Comparison of ENCODE assay signal across 19 mouse cellular contexts in genomic region chr2:166820844-166821243, GRCm38 (mm10). TPM values are rescaled to one million over a fixed set of nuclear protein-coding genes. Genes with fewer than 3 reads are reported as not detected.
DNase-seq lines count a peak whose midpoint lies in the region; ATAC-seq lines count a peak whose summit lies in the region.
"Had no signal": no experiment of that assay in that cellular context is flagged by ENCODE, and none has a peak within 500 bp of the region (broad histone marks: within the 10 kb centered on the region; RNA-seq: fewer than 3 reads in every experiment).

No protein-coding gene starts in this region.

- no peak overlapping the region for H3K9ac ChIP-seq in heart, embryonic 13.5 days
- no peak overlapping the region for H3K9ac ChIP-seq in heart, embryonic 11.5 days (ENCODE audit: low read depth, low read length)
- H3K9ac ChIP-seq in liver, embryonic 11.5 days (ENCODE audit: low read depth, low read length), result no peak overlapping the region
- H3K9ac ChIP-seq: forebrain, embryonic 15.5 days; heart, embryonic 15.5 days; hindbrain, embryonic 12.5 days; intestine, embryonic 15.5 days; liver, embryonic 15.5 days had no signal

- H3K27ac ChIP-seq in heart, embryonic 13.5 days (replicated peaks), result no peak overlapping the region
- H3K27ac ChIP-seq in heart, embryonic 11.5 days (ENCODE audit: low read depth, low read length), result no peak overlapping the region
- no peak overlapping the region for H3K27ac ChIP-seq in liver, embryonic 11.5 days (ENCODE audit: low read depth, low read length)
- H3K27ac ChIP-seq: forebrain, embryonic 15.5 days; heart, embryonic 15.5 days; hindbrain, embryonic 12.5 days; liver, embryonic 15.5 days had no signal

- no peaks in the 10 kb centered on the region for H3K27me3 ChIP-seq in heart, embryonic 13.5 days (replicated peaks)
- H3K27me3 ChIP-seq in heart, embryonic 11.5 days (ENCODE audit: control insufficient read depth, insufficient read depth, low read length), result no peaks in the 10 kb centered on the region
- no peaks in the 10 kb centered on the region for H3K27me3 ChIP-seq in liver, embryonic 11.5 days (replicated peaks; ENCODE audit: control insufficient read depth, insufficient read depth, low read length)
- H3K27me3 ChIP-seq: forebrain, embryonic 15.5 days; heart, embryonic 15.5 days; hindbrain, embryonic 12.5 days; intestine, embryonic 15.5 days; liver, embryonic 15.5 days had no signal

- no peak overlapping the region for H3K4me3 ChIP-seq in heart, embryonic 13.5 days
- no peak overlapping the region for H3K4me3 ChIP-seq in heart, embryonic 11.5 days (ENCODE audit: low read depth, low read length)
- H3K4me3 ChIP-seq in liver, embryonic 11.5 days (ENCODE audit: low read depth, low read length), result no peak overlapping the region
- H3K4me3 ChIP-seq: forebrain, embryonic 15.5 days; heart, embryonic 15.5 days; hindbrain, embryonic 12.5 days; intestine, embryonic 15.5 days; liver, embryonic 15.5 days had no signal

- no peak for DNase-seq in liver, embryonic 11.5 days (ENCODE audit: low spot score)
- DNase-seq in liver (no peak), ZHBTc4 (ENCODE audit: low read depth, low spot score) (peak; percentile 49)
- DNase-seq in right cerebral cortex, adult 2 months (ENCODE audit: low spot score in 2 of 2), result no peak
- DNase-seq in layer of hippocampus, adult 18-20 months (ENCODE audit: low spot score in 2 of 2), result no peak
- DNase-seq: adrenal gland, adult 2 months; cerebellum, postnatal 10 days; gastrocnemius, postnatal 36 days; layer of hippocampus, adult 9-11 months; thymus, adult 2 months had no signal

- H3K4me1 ChIP-seq in heart, embryonic 13.5 days, result peaks cover 49% of the 10 kb centered on the region
- peaks cover 36% of the 10 kb centered on the region for H3K4me1 ChIP-seq in heart, embryonic 11.5 days (ENCODE audit: control insufficient read depth, insufficient read depth, low read length)
- H3K4me1 ChIP-seq in liver, embryonic 11.5 days (replicated peaks; ENCODE audit: control insufficient read depth, insufficient read depth, low read length), result peaks cover 24% of the 10 kb centered on the region
- H3K4me1 ChIP-seq: forebrain, embryonic 15.5 days had no signal

- WGBS in heart, embryonic 13.5 days, result 46% methylated on average over 2 of the region's 2 CpGs
- WGBS in heart, embryonic 11.5 days (ENCODE audit: insufficient replicate concordance), result 41% methylated on average over 2 of the region's 2 CpGs
- 45% methylated on average over 2 of the region's 2 CpGs for WGBS in liver, embryonic 11.5 days

- H3K36me3 ChIP-seq in heart, embryonic 13.5 days, result peaks cover 8% of the 10 kb centered on the region
- no peaks in the 10 kb centered on the region for H3K36me3 ChIP-seq in heart, embryonic 11.5 days (ENCODE audit: control insufficient read depth, insufficient read depth, low read length)
- peaks cover 2% of the 10 kb centered on the region; the same call in 1 of the 2 replicates for H3K36me3 ChIP-seq in liver, embryonic 11.5 days (ENCODE audit: control insufficient read depth, insufficient read depth, low read length)
- H3K36me3 ChIP-seq: forebrain, embryonic 15.5 days; heart, embryonic 15.5 days; hindbrain, embryonic 12.5 days; intestine, embryonic 15.5 days had no signal

- 0 out of 2 replicates have a peak, but pooled peaks have one; percentile 14 for ATAC-seq in heart, embryonic 13.5 days (ENCODE audit: extremely low read depth, insufficient number of reproducible peaks, low FRiP score, low TSS enrichment)
- ATAC-seq in heart, embryonic 11.5 days (replicated peaks; ENCODE audit: insufficient number of reproducible peaks, low FRiP score, low TSS enrichment), result no peak
- ATAC-seq in liver, embryonic 11.5 days (replicated peaks; ENCODE audit: low FRiP score), result peak; percentile 29; the same call in 1 of the 2 replicates
- peak; percentile 20; the same call in 1 of the 2 replicates for ATAC-seq in megakaryocyte progenitor cell, adult 5-6 weeks (replicated peaks; ENCODE audit: poor library complexity)
- ATAC-seq: forebrain, embryonic 15.5 days; intestine, embryonic 15.5 days had no signal

- H3K4me2 ChIP-seq in heart, embryonic 13.5 days, result 0 out of 2 replicates have a peak overlapping the region, but pooled peaks have one; percentile 25
- no peak overlapping the region for H3K4me2 ChIP-seq in heart, embryonic 11.5 days
- no peak overlapping the region for H3K4me2 ChIP-seq in liver, embryonic 11.5 days
- H3K4me2 ChIP-seq: forebrain, embryonic 15.5 days; heart, embryonic 15.5 days; hindbrain, embryonic 12.5 days; intestine, embryonic 15.5 days; liver, embryonic 15.5 days; midbrain, embryonic 11.5 days had no signal

- H3K9me3 ChIP-seq in heart, embryonic 13.5 days, result no peaks in the 10 kb centered on the region
- no peaks in the 10 kb centered on the region for H3K9me3 ChIP-seq in heart, embryonic 11.5 days (replicated peaks; ENCODE audit: control insufficient read depth, low read length)
- no peaks in the 10 kb centered on the region for H3K9me3 ChIP-seq in liver, embryonic 11.5 days (ENCODE audit: control insufficient read depth, low read length)
- H3K9me3 ChIP-seq: forebrain, embryonic 15.5 days; heart, embryonic 15.5 days; hindbrain, embryonic 12.5 days; intestine, embryonic 15.5 days; liver, embryonic 15.5 days had no signal

RNA-seq across cellular contexts. Expression of gene Arfgef2, which starts 15.5 kb away (rescaled TPM):
- polyA plus RNA-seq in heart, embryonic 13.5 days (2015; fragmentation: Nextera tagmentation; extraction: Ambion mirVana), result 4.7 and 5.2 TPM in 2 replicates
- 6.3 and 9.7 TPM in 2 replicates for polyA plus RNA-seq in heart, embryonic 11.5 days (2014; fragmentation: Nextera tagmentation; extraction: Ambion mirVana)
- polyA plus RNA-seq in liver, embryonic 11.5 days (2014; fragmentation: Nextera tagmentation; extraction: Ambion mirVana), result 11.3 and 12.7 TPM in 2 replicates
- total RNA-seq in megakaryocyte progenitor cell, adult 5-6 weeks (2015), result 14.8 and 16.3 TPM in 2 replicates
- 15.2 and 17.3 TPM in 2 replicates for total RNA-seq in megakaryocyte progenitor cell, adult 5-6 weeks (2017)
- 10 to 100 TPM; 59.4 to 59.5 TPM for total RNA-seq in layer of hippocampus, adult 18-20 months (2021)

RNA-seq across cellular contexts. Expression of gene Trp53rkb, which starts 28.5 kb away (rescaled TPM):
- polyA plus RNA-seq in heart, embryonic 13.5 days (2015; fragmentation: Nextera tagmentation; extraction: Ambion mirVana), result 5.5 and 6.3 TPM in 2 replicates
- 6.6 and 7.9 TPM in 2 replicates for polyA plus RNA-seq in heart, embryonic 11.5 days (2014; fragmentation: Nextera tagmentation; extraction: Ambion mirVana)
- polyA plus RNA-seq in liver, embryonic 11.5 days (2014; fragmentation: Nextera tagmentation; extraction: Ambion mirVana), result 7.6 and 9.5 TPM in 2 replicates
- 3.2 and 5.6 TPM in 2 replicates for total RNA-seq in megakaryocyte progenitor cell, adult 5-6 weeks (2015)
- 1.1 and 2.5 TPM in 2 replicates for total RNA-seq in megakaryocyte progenitor cell, adult 5-6 weeks (2017)
- total RNA-seq in layer of hippocampus, adult 18-20 months (2021), result 1 to 10 TPM; 4.5 to 5.2 TPM
